Mouse (Mus musculus) CH12.LX (cell line): ENCODE results near the gene Car3.

ENCODE experiments used
- CHD1 ChIP-seq: IDR thresholded peaks from 2 replicates; pipeline ENCODE4 v1.6.1; 2012; ENCODE audit warnings: low read depth, low read length, improper control_type of control experiment, inconsistent platforms
- CTCF ChIP-seq, 2 experiments: IDR thresholded peaks in 1 of 2; conservative IDR thresholded peaks in 1 of 2; 2 replicates each; pipeline ENCODE4 v1.5.1; 2011 to 2012; ENCODE audit warnings: low read depth in 2 of 2, low read length in 2 of 2, improper control_type of control experiment in 1 of 2, inconsistent platforms in 1 of 2, mild to moderate bottlenecking in 1 of 2, moderate library complexity in 1 of 2
- EP300 ChIP-seq: IDR thresholded peaks from 2 replicates; pipeline ENCODE4 v1.6.1; 2011; ENCODE audit warnings: low read length, improper control_type of control experiment
- HCFC1 ChIP-seq: IDR thresholded peaks from 2 replicates; pipeline ENCODE4 v1.6.1; 2012; ENCODE audit warnings: low read depth, mild to moderate bottlenecking, inconsistent platforms, low read length, improper control_type of control experiment
- JUND ChIP-seq: conservative IDR thresholded peaks from 2 replicates; pipeline ENCODE4 v1.6.1; 2011; ENCODE audit warnings: low read depth, low read length, improper control_type of control experiment
- MAFK ChIP-seq: IDR thresholded peaks from 2 replicates; pipeline ENCODE4 v1.6.1; 2011; ENCODE audit warnings: low read length, improper control_type of control experiment; ENCODE audit not compliant: insufficient replicate concordance
- MYC ChIP-seq: IDR thresholded peaks from 2 replicates; pipeline ENCODE4 v1.6.1; 2011; ENCODE audit warnings: low read depth, mild to moderate bottlenecking, improper control_type of control experiment, low read length
- POLR2A ChIP-seq: IDR thresholded peaks from 2 replicates; pipeline ENCODE4 v1.6.1; 2011; ENCODE audit warnings: low read depth, mild to moderate bottlenecking, improper control_type of control experiment, low read length
- POLR2AphosphoS2 ChIP-seq: IDR thresholded peaks from 2 replicates; pipeline ENCODE4 v1.6.1; 2011; ENCODE audit warnings: low read depth, low read length, improper control_type of control experiment
- SIN3A ChIP-seq: IDR thresholded peaks from 2 replicates; pipeline ENCODE4 v1.6.1; 2012; ENCODE audit warnings: low read length, improper control_type of control experiment, inconsistent platforms
- USF1 ChIP-seq: IDR thresholded peaks from 2 replicates; pipeline ENCODE4 v1.6.1; 2014; ENCODE audit warnings: low read depth, mild to moderate bottlenecking, inconsistent platforms, low read length, improper control_type of control experiment

GRCm38 (mm10) chr3:14878749-14879223 lies 15.5 kb downstream of the Car3 start:
- TF ChIP-seq CTCF (conservative IDR thresholded peaks at IDR 0.05 in 1 of 2, IDR thresholded peaks at IDR 0.05 in 1 of 2; ENCODE audit: low read depth in 2 of 2, low read length in 2 of 2) = no peak
- no peak for TF ChIP-seq HCFC1
- TF ChIP-seq POLR2A = no peak
- TF ChIP-seq SIN3A = no peak
- no peak for TF ChIP-seq JUND
- no peak for TF ChIP-seq MYC
- no peak for TF ChIP-seq CHD1
- peak; percentile 43; the same call in 1 of the 2 replicates for TF ChIP-seq MAFK
- no peak for TF ChIP-seq POLR2AphosphoS2
- no peak for TF ChIP-seq EP300
- no peak for TF ChIP-seq USF1
